Mouse (Mus musculus) G1E (cell line): Measurements from ENCODE around the gene Chst3. TPM values are rescaled to one million over a fixed set of nuclear protein-coding genes. Genes with fewer than 3 reads are reported as not detected.

Source experiments
- ATAC-seq: 2 replicates; pipeline ENCODE4 v1.8.0; 2016; ENCODE audit warnings: mild to moderate bottlenecking; ENCODE audit not compliant: insufficient number of reproducible peaks, poor library complexity, low FRiP score, severe bottlenecking; ENCODE audit errors: extremely low read depth
- DNase-seq: peaks from one replicate; pipeline ENCODE4 v3.0.0; 2012; ENCODE audit warnings: low spot score
- H3K27me3 ChIP-seq: 2 replicates; pipeline ENCODE4 v1.6.1; 2012; ENCODE audit warnings: mild to moderate bottlenecking, low read length, inconsistent platforms; ENCODE audit not compliant: insufficient read depth
- H3K36me3 ChIP-seq: replicated peaks from 2 replicates; pipeline ENCODE3; 2012; ENCODE audit warnings: mild to moderate bottlenecking, inconsistent platforms
- H3K4me1 ChIP-seq: 2 replicates; pipeline ENCODE4 v1.6.1; 2012; ENCODE audit warnings: low read depth, low read length, inconsistent platforms, mixed read lengths; ENCODE audit not compliant: insufficient read depth
- H3K4me3 ChIP-seq: 2 replicates; pipeline ENCODE4 v1.5.1; 2012; ENCODE audit warnings: low read depth, mild to moderate bottlenecking, inconsistent platforms, low read length, moderate library complexity, mixed read lengths
- H3K9me3 ChIP-seq: replicated peaks from 2 replicates; pipeline ENCODE4 v1.6.1; 2012; ENCODE audit warnings: inconsistent platforms
- CTCF ChIP-seq: IDR thresholded peaks from 2 replicates; pipeline ENCODE4 v1.5.1; 2012; ENCODE audit warnings: low read depth, low read length, inconsistent platforms, mixed read lengths
- GATA1 ChIP-seq: IDR thresholded peaks from 2 replicates; pipeline ENCODE4 v1.6.1; 2012; ENCODE audit warnings: borderline replicate concordance, low read length, inconsistent platforms, mixed read lengths
- GATA2 ChIP-seq: IDR thresholded peaks from 2 replicates; pipeline ENCODE4 v1.6.1; 2012; ENCODE audit warnings: low read depth, low read length, inconsistent platforms, borderline replicate concordance
- POLR2AphosphoS5 ChIP-seq: IDR thresholded peaks from 2 replicates; pipeline ENCODE4 v1.6.1; 2012; ENCODE audit warnings: low read depth, low read length, inconsistent platforms; ENCODE audit not compliant: insufficient replicate concordance
- TAL1 ChIP-seq: conservative IDR thresholded peaks from 2 replicates; pipeline ENCODE4 v1.6.1; 2012; ENCODE audit warnings: low read depth, low read length, inconsistent platforms, mixed read lengths
- polyA plus RNA-seq: library from polyadenylated mRNA; stranded (reverse); fragments of >175 nt; gene quantifications from 2 replicates; pipeline ENCODE4 v1.2.3, GENCODE M21; 2012
- total RNA-seq, 2 experiments: library from RNA; stranded (forward) in 1 of 2; stranded (reverse) in 1 of 2; fragments of 200-1000 nt in 1 of 2; fragments of >200 nt in 1 of 2; fragmentation: Nextera tagmentation in 1 of 2; gene quantifications; 2 replicates each; pipeline ENCODE4 v1.2.3; 2014 to 2017

Chst3 gene
- total and polyA plus RNA-seq, 3 experiments, result 0.11 TPM; not detected in 2

DNA sequence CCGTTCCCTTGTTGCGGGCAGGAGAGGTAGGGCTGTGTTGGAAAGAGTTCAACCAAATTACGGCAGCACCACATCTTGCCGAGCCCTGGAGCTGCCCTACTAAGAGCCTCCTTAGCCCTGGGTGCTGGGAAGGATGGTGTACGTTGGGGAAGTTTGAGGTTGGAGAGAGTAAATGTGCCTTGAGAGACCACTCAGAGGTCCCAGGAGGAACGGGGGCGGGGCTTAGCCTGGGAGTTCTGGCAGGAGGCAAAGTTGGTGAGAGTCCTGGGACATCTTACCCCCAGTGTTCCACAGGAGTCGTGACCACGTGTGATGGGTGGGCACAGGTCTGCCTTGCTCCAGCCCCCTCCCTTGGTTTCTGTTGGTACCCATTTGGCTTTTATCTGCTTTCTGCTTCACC is 84.9 kb downstream of the Chst3 start:
- Histone ChIP-seq H3K9me3 (no peaks in the 10 kb centered on the region), H3K4me3 (no peak overlapping the region), H3K27me3 (peaks cover 4% of the 10 kb centered on the region; the same call in 1 of the 2 replicates), H3K36me3 (no peaks in the 10 kb centered on the region), H3K4me1 (no peaks in the 10 kb centered on the region)
- ATAC-seq (no peak), DNase-seq (no peak)
- TF ChIP-seq GATA2 (no peak), POLR2AphosphoS5 (no peak), CTCF (no peak), GATA1 (no peak), TAL1 (no peak)

DNA sequence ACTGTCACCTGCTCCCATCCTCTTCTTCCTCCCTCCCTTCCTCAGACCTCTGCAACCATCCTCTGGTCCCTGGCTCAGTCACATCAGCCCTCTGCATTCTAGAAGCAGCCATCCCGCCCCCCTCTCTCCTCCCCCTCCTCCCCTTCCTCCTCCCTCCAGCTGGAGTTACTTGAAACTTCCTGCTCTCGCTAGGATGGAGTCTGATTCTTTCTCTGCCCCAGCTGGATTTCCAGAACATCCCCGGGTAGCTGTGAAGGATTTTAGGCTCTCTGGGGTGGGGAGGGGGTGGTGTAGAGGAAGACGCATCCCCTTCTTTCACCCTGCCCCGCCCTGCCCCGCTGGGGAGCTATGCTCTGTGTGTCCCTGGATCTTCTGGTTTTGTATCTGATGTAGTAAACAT is 85.6 kb downstream of the Chst3 start:
- ATAC-seq (no peak), DNase-seq (no peak)
- no peaks in the 10 kb centered on the region for H3K4me1 ChIP-seq
- H3K9me3 ChIP-seq, result no peaks in the 10 kb centered on the region
- H3K27me3 ChIP-seq, result peaks cover 5% of the 10 kb centered on the region; the same call in 1 of the 2 replicates
- H3K36me3 ChIP-seq, result no peaks in the 10 kb centered on the region
- TF ChIP-seq TAL1 (no peak), POLR2AphosphoS5 (no peak), GATA1 (no peak), CTCF (no peak), GATA2 (no peak)
- H3K4me3 ChIP-seq, result no peak overlapping the region

Other genes starting within 250 kb of the Chst3 start
- 19.3 and 22.2 TPM in 2 replicates for gene Ascc1, start 216.5 kb downstream of the Chst3 start, total RNA-seq (2014; fragmentation: Nextera tagmentation)
- gene Ascc1, start 216.5 kb downstream of the Chst3 start, total RNA-seq (2017), result 14.2 and 19.7 TPM in 2 replicates
- gene Ascc1, start 216.5 kb downstream of the Chst3 start, polyA plus RNA-seq, result 22.6 and 24.8 TPM in 2 replicates
- gene Anapc16, start 216.1 kb downstream of the Chst3 start, total RNA-seq (2014; fragmentation: Nextera tagmentation), result 43.2 and 54.4 TPM in 2 replicates
- gene Anapc16, start 216.1 kb downstream of the Chst3 start, total RNA-seq (2017), result 26.3 and 28.2 TPM in 2 replicates
- 36.7 and 38.4 TPM in 2 replicates for gene Anapc16, start 216.1 kb downstream of the Chst3 start, polyA plus RNA-seq
- gene Spock2, start 113.0 kb downstream of the Chst3 start, total RNA-seq (2014; fragmentation: Nextera tagmentation), result not detected in 2 replicates
- 0.12 TPM in 1 of 2 replicates, not detected in the other for gene Spock2, start 113.0 kb downstream of the Chst3 start, total RNA-seq (2017)
- gene Spock2, start 113.0 kb downstream of the Chst3 start, polyA plus RNA-seq, result 0.02 TPM in 1 of 2 replicates, not detected in the other
- gene Psap, start 58.4 kb upstream of the Chst3 start, total RNA-seq (2014; fragmentation: Nextera tagmentation), result 55.7 and 74.8 TPM in 2 replicates
- 100 and 103 TPM in 2 replicates for gene Psap, start 58.4 kb upstream of the Chst3 start, total RNA-seq (2017)
- gene Psap, start 58.4 kb upstream of the Chst3 start, polyA plus RNA-seq, result 32.9 and 35.8 TPM in 2 replicates
- 3.9 TPM in 1 of 2 replicates, not detected in the other for gene Vsir, start 127.6 kb upstream of the Chst3 start, total RNA-seq (2014; fragmentation: Nextera tagmentation)
- 0.11 and 0.12 TPM in 2 replicates for gene Vsir, start 127.6 kb upstream of the Chst3 start, total RNA-seq (2017)
- gene Vsir, start 127.6 kb upstream of the Chst3 start, polyA plus RNA-seq, result 0.02 and 0.21 TPM in 2 replicates
- not detected in 2 replicates for gene Gm17455, start 180.5 kb upstream of the Chst3 start, total RNA-seq (2014; fragmentation: Nextera tagmentation)
- gene Gm17455, start 180.5 kb upstream of the Chst3 start, total RNA-seq (2017), result not detected in 2 replicates
- gene Gm17455, start 180.5 kb upstream of the Chst3 start, polyA plus RNA-seq, result not detected in 2 replicates